Mouse (Mus musculus) heart, postnatal 4 days (tissue): ENCODE data around the gene Rad54l2. TPM values are rescaled to one million over a fixed set of nuclear protein-coding genes. Genes with fewer than 3 reads are reported as not detected.
A peak's percentile ranks its signal among the peaks of the same experiment; 100 is the strongest.

Experiments
- DNase-seq: peaks from one replicate; pipeline ENCODE4 v3.0.0; 2021
- total RNA-seq, 2 experiments: library from RNA; stranded (reverse); gene quantifications; 2 replicates each; pipeline ENCODE4 v1.2.3; 2021

The Rad54l2 gene
- total RNA-seq, 2 experiments from 2014 or later, result 17.8 to 18.2 TPM

- no peak for DNase-seq
Observed at GRCm38 (mm10) chr9:106675965-106676364, 113.0 kb downstream of the Rad54l2 start.

GRCm38 (mm10) chr9:106675480-106675879, 113.5 kb downstream of the Rad54l2 start:
- DNase-seq, result peak; percentile 87

GRCm38 (mm10) chr9:106673860-106674259, 115.1 kb downstream of the Rad54l2 start:
- DNase-seq, result no peak

DNA sequence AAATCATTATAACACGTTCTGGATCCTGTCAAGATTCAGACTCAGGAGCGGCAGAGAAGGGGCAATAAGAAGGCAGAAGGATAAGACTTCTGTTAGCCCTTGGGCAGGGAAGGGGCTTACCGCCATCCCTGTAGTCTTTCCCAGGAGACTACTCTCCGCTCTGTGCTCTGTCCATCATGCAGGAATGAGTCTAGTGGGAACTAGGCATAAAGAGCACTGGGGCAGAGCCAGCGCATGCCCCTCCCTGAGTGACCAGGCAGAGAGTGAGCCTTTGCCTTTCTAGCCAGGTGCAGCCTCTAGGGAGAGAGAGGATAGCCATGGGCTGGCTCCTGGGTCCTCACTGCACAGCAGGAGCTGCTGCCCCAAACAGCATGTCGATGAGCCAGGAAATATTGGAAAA, 124.1 kb downstream of the Rad54l2 start:
- no peak for DNase-seq

GRCm38 (mm10) chr9:106664433-106664832, 124.6 kb downstream of the Rad54l2 start:
- DNase-seq, result no peak

DNA sequence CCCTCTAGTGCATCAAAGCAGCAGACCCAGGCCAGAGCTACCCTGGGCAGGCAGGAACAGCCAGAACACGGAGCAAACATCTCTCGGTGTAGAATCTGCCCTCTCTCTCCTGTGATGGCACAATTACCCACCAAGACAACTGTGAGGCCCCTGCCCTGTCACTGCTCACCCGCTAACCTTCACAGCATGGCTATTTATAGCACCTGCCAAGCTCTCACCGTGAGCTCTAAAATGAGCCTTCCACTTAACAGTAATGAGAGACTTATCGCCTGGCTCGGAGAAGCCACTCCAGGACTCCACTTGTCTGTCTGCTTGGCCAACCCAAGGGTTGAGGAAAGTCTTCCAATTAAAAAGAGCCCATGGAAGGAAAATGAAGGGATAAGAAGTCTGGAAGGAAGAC, 125.8 kb downstream of the Rad54l2 start:
- no peak for DNase-seq

DNA sequence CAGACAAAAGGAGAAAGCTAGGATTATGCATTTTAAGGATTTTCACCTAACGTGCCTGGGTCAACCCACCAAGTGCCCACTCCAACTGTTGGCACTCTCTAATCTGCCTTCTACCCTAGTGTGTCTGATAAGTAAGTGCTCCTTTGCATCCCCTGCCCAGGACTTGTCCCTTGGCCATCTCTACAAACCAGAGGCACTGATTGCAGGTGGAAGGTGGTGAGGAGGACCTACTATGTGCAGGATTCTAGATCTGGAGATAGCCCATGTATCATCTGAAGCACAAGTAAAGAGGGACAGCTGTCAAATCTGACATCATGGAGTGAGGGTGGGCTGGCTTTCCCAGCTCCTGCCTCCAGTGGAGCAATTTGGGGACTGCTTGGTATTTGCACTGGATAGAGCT, 129.1 kb downstream of the Rad54l2 start:
- no peak for DNase-seq

DNA sequence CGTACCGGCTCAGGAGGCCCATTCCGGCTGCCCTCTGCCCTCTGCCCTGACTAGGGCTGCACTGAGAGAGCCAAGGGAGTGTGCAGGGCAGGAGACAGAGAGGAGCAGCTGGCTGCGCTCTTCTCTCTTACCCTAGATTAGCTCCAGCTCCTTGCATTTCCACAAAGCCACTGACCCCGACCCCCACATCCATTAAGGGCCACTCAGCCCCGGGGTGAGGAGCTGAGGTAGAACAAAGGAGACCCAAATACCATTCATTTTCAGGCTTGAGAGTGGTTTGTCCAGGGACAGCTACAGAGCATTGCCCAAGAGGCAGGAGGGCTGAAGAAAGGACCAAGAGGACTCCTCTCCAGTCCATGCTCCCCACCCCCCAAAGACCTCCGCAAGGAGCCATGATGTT, 129.6 kb downstream of the Rad54l2 start:
- no peak for DNase-seq

- DNase-seq, result no peak
Observed at GRCm38 (mm10) chr9:106657592-106657991, 131.4 kb downstream of the Rad54l2 start.

DNA sequence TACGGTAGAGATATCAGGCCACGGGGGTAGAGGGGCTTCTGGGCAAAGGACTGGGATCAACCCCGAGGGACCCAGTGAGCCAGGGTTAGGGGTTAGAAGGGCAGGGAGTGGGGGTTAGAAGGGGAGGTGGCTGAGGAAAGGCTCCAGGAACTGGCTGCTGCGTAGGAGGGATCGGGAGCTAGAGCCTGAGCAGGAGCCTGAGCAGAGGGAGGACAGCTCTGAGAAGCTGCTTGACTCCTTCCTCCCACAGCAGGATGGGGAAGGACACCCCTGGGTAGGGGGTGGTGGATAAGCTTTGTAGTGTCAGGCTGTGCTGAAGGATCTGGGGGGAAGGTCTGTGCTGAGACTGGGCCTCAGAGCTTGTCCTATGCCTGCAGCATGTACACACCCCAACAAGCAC, 132.2 kb downstream of the Rad54l2 start:
- no peak for DNase-seq

DNA sequence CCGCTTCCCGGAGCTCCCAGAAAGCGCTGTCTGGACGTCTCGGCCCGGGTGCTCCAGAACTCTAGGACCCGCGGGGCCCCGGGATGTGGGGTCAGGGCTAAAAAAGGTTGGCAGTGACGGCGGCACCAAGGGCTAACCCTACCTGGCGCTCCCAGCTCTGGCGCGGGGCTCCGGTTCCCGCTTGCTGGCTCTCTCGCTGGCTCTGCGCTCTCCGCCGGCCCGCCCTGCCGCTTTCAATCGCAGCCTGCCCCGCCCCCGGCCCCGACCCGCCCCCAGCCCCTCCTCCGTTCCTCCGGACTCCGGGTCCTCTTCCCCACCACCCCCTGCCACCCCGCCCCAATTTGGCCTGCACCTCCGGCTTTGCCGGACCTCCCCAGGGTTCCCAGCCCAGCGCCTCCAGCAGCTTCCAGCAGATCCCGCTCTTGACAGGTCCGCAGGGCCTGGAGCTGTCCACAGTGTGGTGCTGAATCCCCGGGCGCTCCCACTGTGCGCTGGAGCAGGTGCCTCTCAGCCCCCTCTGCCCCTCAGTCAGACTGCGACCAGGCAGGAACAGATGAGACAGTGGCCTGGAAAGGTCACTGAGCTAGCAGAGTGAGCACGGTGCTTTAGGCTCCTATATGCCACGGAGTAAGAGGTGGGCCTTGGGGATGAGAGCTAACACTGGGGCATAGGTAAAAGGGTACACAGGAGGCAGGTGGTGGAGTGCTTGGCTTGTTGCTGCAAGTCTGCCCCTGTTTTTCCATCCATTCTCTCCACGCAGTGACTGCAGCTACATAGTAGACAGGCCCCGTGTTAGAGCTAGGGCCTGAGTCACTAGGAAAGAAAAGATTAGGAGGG, 132.9 kb downstream of the Rad54l2 start, which contains the start of gene Grm2:
TSS of gene Grm2 (minus strand) at position 199 of the 837 bp plus-strand sequence.
- peak; percentile 87 for DNase-seq

DNA sequence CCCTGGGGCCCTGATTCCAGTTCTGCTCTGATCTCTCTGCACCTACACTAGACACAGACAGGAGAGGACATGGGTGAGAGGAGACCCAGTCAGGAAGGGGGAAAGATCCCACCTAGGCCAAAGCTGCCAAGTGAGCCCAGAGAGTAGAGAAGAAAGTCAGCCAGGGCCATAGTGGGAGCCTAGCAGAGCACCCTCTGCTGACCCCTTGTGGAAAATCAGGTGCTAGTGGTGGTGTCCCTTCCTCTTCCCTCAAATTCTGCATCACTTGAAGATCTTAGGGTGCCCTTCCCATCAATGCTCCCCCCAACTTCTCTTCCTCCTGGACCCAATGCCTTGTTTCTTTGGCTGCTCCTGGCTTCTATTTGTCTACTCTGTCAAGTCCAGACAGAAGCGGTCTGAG, 136.3 kb downstream of the Rad54l2 start:
- DNase-seq, result no peak

GRCm38 (mm10) chr9:106647226-106647625, 141.8 kb downstream of the Rad54l2 start:
- no peak for DNase-seq

- DNase-seq, result no peak
Observed at GRCm38 (mm10) chr9:106645684-106646271, 143.2 kb downstream of the Rad54l2 start.

- DNase-seq, result no peak
Observed at GRCm38 (mm10) chr9:106643787-106644186, 145.2 kb downstream of the Rad54l2 start.

GRCm38 (mm10) chr9:106643128-106643527, 145.9 kb downstream of the Rad54l2 start:
- peak; percentile 84 for DNase-seq

DNA sequence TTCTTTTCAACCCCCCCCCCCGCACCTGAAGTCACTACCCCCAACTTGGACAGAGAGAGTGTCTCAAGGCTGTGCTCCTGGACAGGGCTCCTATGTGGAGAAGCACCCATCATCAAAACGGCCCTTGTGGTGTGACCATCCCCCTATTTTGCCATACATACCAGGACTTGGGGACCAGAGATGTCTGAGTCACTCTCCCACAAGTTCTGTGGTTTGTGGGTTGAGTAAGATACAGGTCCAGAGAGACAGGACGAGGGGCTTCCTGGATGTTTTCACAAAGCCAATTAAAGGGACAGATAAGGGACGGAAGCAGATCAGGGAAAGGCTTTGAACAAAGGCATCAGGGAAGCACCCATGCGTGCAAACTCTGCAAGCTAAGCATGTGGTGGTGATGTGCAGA, 147.6 kb downstream of the Rad54l2 start:
- DNase-seq, result no peak

DNA sequence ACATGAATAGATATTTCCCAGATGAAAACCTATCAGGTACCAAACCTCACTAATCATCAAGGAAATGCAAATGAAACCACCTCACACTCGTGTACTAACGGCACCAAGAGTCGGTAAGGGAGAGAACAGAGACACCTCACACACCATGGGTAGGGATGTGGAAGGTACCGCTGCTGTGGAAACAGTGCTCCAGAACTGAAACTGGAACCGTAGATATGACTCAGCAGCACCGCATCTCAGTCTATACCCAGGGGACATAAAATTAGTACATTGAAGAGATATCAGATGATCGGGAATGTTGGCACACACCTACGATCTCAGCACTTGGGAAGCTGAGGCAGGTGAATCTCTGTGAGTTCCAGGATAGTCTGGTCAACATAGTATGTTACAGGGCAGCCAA, 150.8 kb downstream of the Rad54l2 start:
- DNase-seq, result no peak

Other genes with a start within 250 kb of the Rad54l2 start
- gene Iqcf3, start 227.6 kb downstream of the Rad54l2 start, total RNA-seq, result not detected
- gene Iqcf4, start 218.2 kb downstream of the Rad54l2 start, total RNA-seq, result not detected
- gene Iqcf6, start 162.6 kb downstream of the Rad54l2 start, total RNA-seq, result not detected
- not detected for gene Grm2, start 133.1 kb downstream of the Rad54l2 start, total RNA-seq
- gene Tex264, start 103.3 kb downstream of the Rad54l2 start, total RNA-seq, result 10 to 100 TPM; 31.0 to 38.0 TPM
- 10 to 100 TPM; 28.8 to 29.5 TPM for gene Dcaf1, start 32.7 kb upstream of the Rad54l2 start, total RNA-seq
- 10 to 100 TPM; 21.6 to 26.1 TPM for gene Rbm15b, start 98.2 kb upstream of the Rad54l2 start, total RNA-seq
- gene Manf, start 102.8 kb upstream of the Rad54l2 start, total RNA-seq, result 100 to 1,000 TPM; 137 to 160 TPM